Comparison of ENCODE assay signal across 31 mouse cellular contexts in genomic region chr9:19084986-19085385, GRCm38 (mm10). TPM values are rescaled to one million over a fixed set of nuclear protein-coding genes. Genes with fewer than 3 reads are reported as not detected.
"Had no signal": no experiment of that assay in that cellular context is flagged by ENCODE, and none has a peak within 500 bp of the region (broad histone marks: within the 10 kb centered on the region; RNA-seq: fewer than 3 reads in every experiment).

No protein-coding gene starts in this region.

- H3K9ac ChIP-seq: liver, embryonic 13.5 days; midbrain, embryonic 12.5 days; midbrain, embryonic 15.5 days; neural tube, embryonic 12.5 days; neural tube, embryonic 15.5 days; stomach, embryonic 15.5 days had no signal

- DNase-seq: kidney, adult 8-10 months; kidney, postnatal 25 days; layer of hippocampus, adult 9-11 months; liver, embryonic 13.5 days; lung, adult 2 months; lung, postnatal 14 days; lung, postnatal 4 days; right cerebral cortex, adult 18-20 months; right cerebral cortex, postnatal 14 days; spleen, adult 18-20 months; thymus, adult 18-20 months; thymus, postnatal 14 days had no signal

- H3K27ac ChIP-seq: layer of hippocampus, adult 2 months; liver, embryonic 13.5 days; midbrain, embryonic 12.5 days; midbrain, embryonic 15.5 days; neural tube, embryonic 12.5 days; neural tube, embryonic 15.5 days; stomach, embryonic 15.5 days had no signal

- H3K9me3 ChIP-seq: liver, embryonic 13.5 days; neural tube, embryonic 15.5 days; stomach, embryonic 15.5 days had no signal

- H3K4me2 ChIP-seq: liver, embryonic 13.5 days; midbrain, embryonic 12.5 days; midbrain, embryonic 15.5 days; neural tube, embryonic 12.5 days; neural tube, embryonic 15.5 days; stomach, embryonic 15.5 days had no signal

- H3K4me3 ChIP-seq: layer of hippocampus, adult 2 months; liver, embryonic 13.5 days; midbrain, embryonic 12.5 days; midbrain, embryonic 15.5 days; neural tube, embryonic 12.5 days; neural tube, embryonic 15.5 days; stomach, embryonic 15.5 days had no signal

- H3K27me3 ChIP-seq: liver, embryonic 13.5 days; midbrain, embryonic 12.5 days; midbrain, embryonic 15.5 days; neural tube, embryonic 12.5 days; neural tube, embryonic 15.5 days; stomach, embryonic 15.5 days had no signal

- H3K4me1 ChIP-seq: liver, embryonic 13.5 days; midbrain, embryonic 12.5 days; midbrain, embryonic 15.5 days; neural tube, embryonic 12.5 days; neural tube, embryonic 15.5 days; stomach, embryonic 15.5 days had no signal

- H3K36me3 ChIP-seq: liver, embryonic 13.5 days; midbrain, embryonic 12.5 days; midbrain, embryonic 15.5 days; neural tube, embryonic 12.5 days; neural tube, embryonic 15.5 days; stomach, embryonic 15.5 days had no signal

RNA-seq across cellular contexts. Expression of gene Olfr836, which starts 35.2 kb away (rescaled TPM):
- total RNA-seq: layer of hippocampus, adult 2 months; layer of hippocampus, postnatal 25 days; left cerebral cortex, adult 18-20 months; left cerebral cortex, postnatal 25 days; liver, adult 2 months; megakaryocyte progenitor cell, adult 5-6 weeks; megakaryocyte-erythroid progenitor cell, adult 5-6 weeks had no signal
- polyA plus RNA-seq: kidney, embryonic 16.5 days; large intestine, adult 2 months; limb, embryonic 11.5 days; limb, embryonic 14.5 days; liver, adult 2 months; liver, embryonic 13.5 days; liver, embryonic 16.5 days; lung, adult 2 months; lung, embryonic 16.5 days; midbrain, embryonic 12.5 days; midbrain, embryonic 15.5 days; neural tube, embryonic 12.5 days; neural tube, embryonic 15.5 days; stomach, embryonic 15.5 days; testis, adult 2 months had no signal

RNA-seq across cellular contexts. Expression of gene Olfr837, which starts 51.1 kb away (rescaled TPM):
- total RNA-seq: layer of hippocampus, adult 2 months; layer of hippocampus, postnatal 25 days; left cerebral cortex, adult 18-20 months; left cerebral cortex, postnatal 25 days; liver, adult 2 months; megakaryocyte progenitor cell, adult 5-6 weeks; megakaryocyte-erythroid progenitor cell, adult 5-6 weeks had no signal
- polyA plus RNA-seq: kidney, embryonic 16.5 days; large intestine, adult 2 months; limb, embryonic 11.5 days; limb, embryonic 14.5 days; liver, adult 2 months; liver, embryonic 13.5 days; liver, embryonic 16.5 days; lung, adult 2 months; lung, embryonic 16.5 days; midbrain, embryonic 12.5 days; midbrain, embryonic 15.5 days; neural tube, embryonic 12.5 days; neural tube, embryonic 15.5 days; stomach, embryonic 15.5 days; testis, adult 2 months had no signal

RNA-seq across cellular contexts. Expression of gene Olfr835, which starts 52.5 kb away (rescaled TPM):
- total RNA-seq: layer of hippocampus, adult 2 months; layer of hippocampus, postnatal 25 days; left cerebral cortex, adult 18-20 months; left cerebral cortex, postnatal 25 days; liver, adult 2 months; megakaryocyte progenitor cell, adult 5-6 weeks; megakaryocyte-erythroid progenitor cell, adult 5-6 weeks had no signal
- polyA plus RNA-seq: kidney, embryonic 16.5 days; large intestine, adult 2 months; limb, embryonic 11.5 days; limb, embryonic 14.5 days; liver, adult 2 months; liver, embryonic 13.5 days; liver, embryonic 16.5 days; lung, adult 2 months; lung, embryonic 16.5 days; midbrain, embryonic 12.5 days; midbrain, embryonic 15.5 days; neural tube, embryonic 12.5 days; neural tube, embryonic 15.5 days; stomach, embryonic 15.5 days; testis, adult 2 months had no signal
